Mouse (Mus musculus): ENCODE data around the gene 6030445D17Rik. TPM values are rescaled to one million over a fixed set of nuclear protein-coding genes. Genes with fewer than 3 reads are reported as not detected.

Gene 6030445D17Rik
- polyA plus RNA-seq, 1 experiment, result 0.18 TPM

- DNase-seq (ENCODE audit: low read depth), result no peak
These were observed 327 bp upstream of the 6030445D17Rik start for GRCm38 (mm10) chr4:136461761-136462085.

DNA sequence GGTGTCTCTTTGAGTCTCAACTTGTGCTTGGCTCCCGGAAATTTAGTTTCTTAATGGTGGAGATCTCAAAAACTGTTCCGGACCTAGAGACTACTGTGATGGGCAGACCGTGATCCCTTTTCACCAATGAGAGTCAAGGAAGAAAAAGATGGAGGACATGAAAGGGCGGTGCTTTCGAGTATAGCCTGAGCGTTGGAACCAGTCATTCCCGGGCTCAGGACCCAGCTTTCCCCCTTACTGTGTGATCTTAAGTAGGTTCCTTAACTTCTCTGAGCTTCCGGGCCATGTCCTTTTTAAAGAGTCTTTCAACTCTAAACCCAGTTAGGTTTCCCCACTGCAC lies 759 bp downstream of the 6030445D17Rik start:
- TF ChIP-seq CTCF (IDR thresholded peaks at IDR 0.05; ENCODE audit: borderline replicate concordance, extremely low read depth, insufficient read depth, insufficient read length) (no peak), POLR2A (IDR thresholded peaks at IDR 0.05; ENCODE audit: borderline replicate concordance, extremely low read depth, insufficient read depth, insufficient read length, poor library complexity, severe bottlenecking) (no peak)
- peak; percentile 72 for DNase-seq (ENCODE audit: low read depth)

More at GRCm38 (mm10) chr4:136461761-136462085, 327 bp upstream of the 6030445D17Rik start:
- TF ChIP-seq POLR2A (IDR thresholded peaks at IDR 0.05; ENCODE audit: borderline replicate concordance, extremely low read depth, insufficient read depth, insufficient read length, poor library complexity, severe bottlenecking), result no peak
- TF ChIP-seq CTCF (IDR thresholded peaks at IDR 0.05; ENCODE audit: borderline replicate concordance, extremely low read depth, insufficient read depth, insufficient read length), result no peak

- TF ChIP-seq POLR2A (IDR thresholded peaks at IDR 0.05; ENCODE audit: borderline replicate concordance, extremely low read depth, insufficient read depth, insufficient read length, poor library complexity, severe bottlenecking) (no peak), CTCF (IDR thresholded peaks at IDR 0.05; ENCODE audit: borderline replicate concordance, extremely low read depth, insufficient read depth, insufficient read length) (no peak)
These were observed 1.4 kb downstream of the 6030445D17Rik start for GRCm38 (mm10) chr4:136463436-136463835.

DNA sequence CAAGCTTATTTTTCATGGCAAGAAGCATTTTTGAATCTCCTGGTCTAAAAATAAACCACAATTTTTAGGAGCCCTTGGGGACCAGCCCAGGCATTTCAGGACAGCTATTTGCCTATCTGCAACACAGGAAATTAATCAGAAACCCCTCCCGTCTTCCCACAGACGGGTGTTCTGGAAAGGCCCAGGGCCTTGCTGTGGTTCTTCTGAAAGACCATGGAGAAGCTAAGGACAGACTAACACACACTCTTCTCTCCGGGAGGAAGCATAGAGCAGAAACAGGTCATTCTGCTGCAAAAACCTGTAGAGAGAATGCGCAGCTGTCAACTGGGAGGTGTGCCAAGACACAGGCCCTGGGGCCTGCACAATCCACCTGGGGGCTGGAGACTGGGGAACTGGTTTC lies 4.2 kb downstream of the 6030445D17Rik start:
- TF ChIP-seq CTCF (IDR thresholded peaks at IDR 0.05; ENCODE audit: borderline replicate concordance, extremely low read depth, insufficient read depth, insufficient read length), result no peak
- TF ChIP-seq POLR2A (IDR thresholded peaks at IDR 0.05; ENCODE audit: borderline replicate concordance, extremely low read depth, insufficient read depth, insufficient read length, poor library complexity, severe bottlenecking), result no peak
- peak; percentile 64 for DNase-seq (ENCODE audit: low read depth)

More at GRCm38 (mm10) chr4:136463436-136463835, 1.4 kb downstream of the 6030445D17Rik start:
- DNase-seq (ENCODE audit: low read depth), result no peak

DNA sequence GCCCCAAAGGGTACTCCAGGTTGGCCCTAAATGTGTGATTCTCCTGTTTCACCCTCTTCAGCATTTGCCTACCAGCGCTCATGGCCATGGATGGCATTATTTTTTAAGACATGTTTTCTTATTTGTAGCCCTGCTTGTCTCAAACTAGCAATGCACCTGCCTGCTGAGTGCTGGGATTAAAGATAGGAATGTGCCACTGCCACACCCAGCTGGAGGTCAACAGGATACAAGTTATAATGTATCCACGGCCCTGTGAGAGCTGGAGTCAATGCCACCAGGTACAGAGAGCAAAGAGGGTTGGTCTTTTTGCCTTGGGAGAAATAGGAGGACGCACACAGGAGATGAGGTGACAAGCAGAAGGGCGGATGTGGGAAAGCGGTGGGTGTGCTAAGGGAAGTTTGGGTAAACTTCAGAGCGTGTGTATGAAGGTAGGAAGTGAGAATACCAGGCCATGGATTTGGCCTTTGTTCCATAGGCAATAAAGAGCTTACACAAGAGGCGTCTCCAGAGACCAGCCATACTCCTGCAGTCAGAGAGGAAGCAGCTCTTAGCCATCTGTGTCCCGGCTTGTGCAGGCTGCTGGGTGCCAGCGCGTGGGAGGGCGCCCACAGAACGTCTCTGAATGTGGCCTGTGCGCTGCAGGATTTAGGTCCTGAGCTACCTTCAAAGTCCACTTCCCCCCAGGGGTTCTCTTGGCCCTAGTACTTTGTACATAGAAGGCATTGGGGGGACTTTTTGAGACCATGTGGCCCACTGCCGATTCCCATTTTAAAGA lies 6.7 kb downstream of the 6030445D17Rik start:
- DNase-seq (ENCODE audit: low read depth), result peak; percentile 47
- no peak for TF ChIP-seq POLR2A (IDR thresholded peaks at IDR 0.05; ENCODE audit: borderline replicate concordance, extremely low read depth, insufficient read depth, insufficient read length, poor library complexity, severe bottlenecking)
- no peak for TF ChIP-seq CTCF (IDR thresholded peaks at IDR 0.05; ENCODE audit: borderline replicate concordance, extremely low read depth, insufficient read depth, insufficient read length)

GRCm38 (mm10) chr4:136469371-136469903 lies 7.4 kb downstream of the 6030445D17Rik start, which contains the start of gene Luzp1:
Luzp1 (plus strand) TSS chr4:136469761.
- TF ChIP-seq CTCF (IDR thresholded peaks at IDR 0.05; ENCODE audit: borderline replicate concordance, extremely low read depth, insufficient read depth, insufficient read length), result no peak
- TF ChIP-seq POLR2A (IDR thresholded peaks at IDR 0.05; ENCODE audit: borderline replicate concordance, extremely low read depth, insufficient read depth, insufficient read length, poor library complexity, severe bottlenecking), result peak; percentile 100
- peak; percentile 96 for DNase-seq (ENCODE audit: low read depth)

DNA sequence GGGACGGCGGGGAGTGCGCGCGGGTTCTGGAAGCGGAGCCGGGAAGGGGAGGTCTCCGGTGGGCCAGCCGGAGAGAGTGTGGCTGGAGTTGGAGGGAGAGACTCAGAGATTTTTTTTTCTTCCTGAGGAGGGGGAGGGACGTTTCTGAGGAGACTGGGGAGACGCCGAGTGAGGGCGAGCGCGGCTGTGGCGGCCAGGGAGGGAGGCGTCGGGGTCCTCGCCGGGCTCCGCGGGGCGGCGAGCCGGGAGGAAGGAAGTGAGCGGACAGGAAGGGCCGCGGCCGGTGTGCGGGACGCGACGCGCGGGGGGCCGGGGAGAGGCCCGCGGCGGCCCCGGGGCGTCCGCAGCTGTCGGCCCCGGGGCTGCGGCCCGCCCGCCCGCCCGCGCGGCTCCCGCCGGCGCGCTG lies 7.9 kb downstream of the 6030445D17Rik start:
- TF ChIP-seq CTCF (IDR thresholded peaks at IDR 0.05; ENCODE audit: borderline replicate concordance, extremely low read depth, insufficient read depth, insufficient read length) (no peak), POLR2A (IDR thresholded peaks at IDR 0.05; ENCODE audit: borderline replicate concordance, extremely low read depth, insufficient read depth, insufficient read length, poor library complexity, severe bottlenecking) (no peak)
- DNase-seq (ENCODE audit: low read depth), result peak; percentile 87

DNA sequence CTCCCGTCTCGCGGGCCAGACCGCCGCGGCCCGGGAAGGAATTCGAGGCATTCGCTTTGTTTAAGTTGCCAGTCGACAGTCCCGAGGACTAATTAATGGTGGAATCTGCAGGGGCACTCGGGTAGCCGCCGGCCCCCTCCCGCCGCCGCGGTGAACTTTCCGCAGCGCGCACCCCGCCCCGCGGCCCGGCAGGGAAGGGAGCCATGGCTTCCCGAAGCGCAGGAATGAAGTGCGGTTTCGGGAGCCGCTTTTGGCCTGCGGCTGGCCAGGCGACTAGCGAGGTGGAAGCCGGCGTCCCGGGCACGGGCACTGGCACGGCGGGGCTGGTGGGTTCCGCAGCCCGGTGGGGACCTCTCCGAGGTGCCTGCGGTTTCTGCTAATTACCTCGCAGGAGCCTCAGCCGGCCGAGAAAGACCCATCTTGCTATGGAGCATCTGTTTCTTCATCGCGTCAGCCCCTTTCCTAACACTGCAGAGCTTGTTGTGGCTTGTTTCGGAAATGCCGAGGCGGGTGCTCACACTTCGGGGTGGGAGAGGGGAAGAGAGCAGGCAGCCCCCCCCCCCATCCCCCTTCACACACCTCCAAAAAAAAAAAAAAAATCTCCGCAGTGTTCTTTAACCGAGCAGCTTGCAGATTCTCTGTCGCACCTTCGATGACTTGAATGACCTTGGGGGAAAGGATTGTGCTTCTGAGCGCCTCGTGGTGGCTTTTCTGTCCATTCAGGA lies 8.5 kb downstream of the 6030445D17Rik start:
- peak; percentile 75 for DNase-seq (ENCODE audit: low read depth)
- TF ChIP-seq POLR2A (IDR thresholded peaks at IDR 0.05; ENCODE audit: borderline replicate concordance, extremely low read depth, insufficient read depth, insufficient read length, poor library complexity, severe bottlenecking), result no peak
- TF ChIP-seq CTCF (IDR thresholded peaks at IDR 0.05; ENCODE audit: borderline replicate concordance, extremely low read depth, insufficient read depth, insufficient read length), result no peak

DNA sequence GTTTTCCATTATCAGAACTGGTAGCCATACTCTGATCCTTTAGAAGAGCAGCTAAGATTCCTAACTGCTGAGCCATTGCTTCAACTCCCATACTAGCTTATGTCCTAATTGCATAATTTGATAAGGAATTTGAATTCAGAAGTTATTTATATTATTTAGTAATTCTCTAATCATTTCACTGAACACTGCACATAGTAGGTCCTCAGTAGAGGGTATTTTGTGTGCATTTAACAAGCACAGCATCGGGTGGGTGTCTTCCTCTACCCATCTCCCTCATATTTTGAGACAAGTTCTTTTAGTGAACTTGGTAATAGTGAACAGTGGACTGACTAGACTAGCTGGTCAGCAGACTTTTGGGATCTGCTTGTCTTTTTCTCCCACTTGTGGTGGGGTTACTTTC lies 14.6 kb downstream of the 6030445D17Rik start:
- DNase-seq (ENCODE audit: low read depth), result no peak
- TF ChIP-seq POLR2A (IDR thresholded peaks at IDR 0.05; ENCODE audit: borderline replicate concordance, extremely low read depth, insufficient read depth, insufficient read length, poor library complexity, severe bottlenecking), result no peak
- TF ChIP-seq CTCF (IDR thresholded peaks at IDR 0.05; ENCODE audit: borderline replicate concordance, extremely low read depth, insufficient read depth, insufficient read length), result no peak

GRCm38 (mm10) chr4:136486549-136486948 lies 24.5 kb downstream of the 6030445D17Rik start:
- DNase-seq (ENCODE audit: low read depth), result no peak
- TF ChIP-seq CTCF (IDR thresholded peaks at IDR 0.05; ENCODE audit: borderline replicate concordance, extremely low read depth, insufficient read depth, insufficient read length) (no peak), POLR2A (IDR thresholded peaks at IDR 0.05; ENCODE audit: borderline replicate concordance, extremely low read depth, insufficient read depth, insufficient read length, poor library complexity, severe bottlenecking) (no peak)

- no peak for DNase-seq (ENCODE audit: low read depth)
- no peak for TF ChIP-seq CTCF (IDR thresholded peaks at IDR 0.05; ENCODE audit: borderline replicate concordance, extremely low read depth, insufficient read depth, insufficient read length)
- TF ChIP-seq POLR2A (IDR thresholded peaks at IDR 0.05; ENCODE audit: borderline replicate concordance, extremely low read depth, insufficient read depth, insufficient read length, poor library complexity, severe bottlenecking), result no peak
These were observed 33.9 kb downstream of the 6030445D17Rik start for GRCm38 (mm10) chr4:136495993-136496392.
